Mouse (Mus musculus) bone marrow macrophage, adult 2 months (primary cell): ENCODE data around the gene Nfix.

ENCODE experiments used
- CTCF ChIP-seq: IDR thresholded peaks from 2 replicates; pipeline ENCODE4 v1.5.1; 2012; ENCODE audit warnings: low read depth, mild to moderate bottlenecking, low read length, moderate library complexity
- POLR2A ChIP-seq: IDR thresholded peaks from 2 replicates; pipeline ENCODE4 v1.6.1; 2012; ENCODE audit warnings: mild to moderate bottlenecking, low read depth, low read length, borderline replicate concordance

DNA sequence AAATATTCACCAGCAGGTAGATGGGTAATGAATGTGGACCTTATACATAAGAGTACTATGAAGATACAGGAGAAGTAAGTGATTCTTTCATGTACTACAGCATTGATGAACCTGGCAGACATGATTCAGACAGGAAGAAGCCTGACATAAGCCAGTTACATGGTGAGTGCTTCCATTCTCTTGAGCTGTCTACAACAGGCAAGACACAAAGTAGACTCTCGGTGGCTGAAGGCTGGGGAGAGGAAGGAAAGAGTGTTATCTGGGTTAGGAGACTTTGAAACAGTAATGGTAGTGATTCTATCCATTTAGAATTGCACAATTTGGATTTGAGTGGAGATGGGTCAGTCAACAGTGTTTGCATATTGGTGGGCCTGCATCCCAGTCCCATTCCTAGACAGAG is 141.2 kb downstream of the Nfix start:
- TF ChIP-seq POLR2A (no peak), CTCF (no peak)
